Mouse (Mus musculus) liver, embryonic 14.5 days (tissue): ENCODE measurements around the gene Ppm1e.

Source experiments
- CTCF ChIP-seq: IDR thresholded peaks from 2 replicates; pipeline ENCODE4 v1.5.1; 2016; ENCODE audit warnings: antibody characterized with exemption, low read depth, control low read depth
- EP300 ChIP-seq: IDR thresholded peaks from 2 replicates; pipeline ENCODE4 v1.6.1; 2016; ENCODE audit warnings: antibody characterized with exemption, low read depth

- TF ChIP-seq EP300 = no peak
- peak; percentile 49 for TF ChIP-seq CTCF
Measured at GRCm38 (mm10) chr11:87404111-87404853, 45.5 kb upstream of the Ppm1e start.
